Mouse (Mus musculus): ENCODE results near the gene Svbp.

The Svbp gene

DNA sequence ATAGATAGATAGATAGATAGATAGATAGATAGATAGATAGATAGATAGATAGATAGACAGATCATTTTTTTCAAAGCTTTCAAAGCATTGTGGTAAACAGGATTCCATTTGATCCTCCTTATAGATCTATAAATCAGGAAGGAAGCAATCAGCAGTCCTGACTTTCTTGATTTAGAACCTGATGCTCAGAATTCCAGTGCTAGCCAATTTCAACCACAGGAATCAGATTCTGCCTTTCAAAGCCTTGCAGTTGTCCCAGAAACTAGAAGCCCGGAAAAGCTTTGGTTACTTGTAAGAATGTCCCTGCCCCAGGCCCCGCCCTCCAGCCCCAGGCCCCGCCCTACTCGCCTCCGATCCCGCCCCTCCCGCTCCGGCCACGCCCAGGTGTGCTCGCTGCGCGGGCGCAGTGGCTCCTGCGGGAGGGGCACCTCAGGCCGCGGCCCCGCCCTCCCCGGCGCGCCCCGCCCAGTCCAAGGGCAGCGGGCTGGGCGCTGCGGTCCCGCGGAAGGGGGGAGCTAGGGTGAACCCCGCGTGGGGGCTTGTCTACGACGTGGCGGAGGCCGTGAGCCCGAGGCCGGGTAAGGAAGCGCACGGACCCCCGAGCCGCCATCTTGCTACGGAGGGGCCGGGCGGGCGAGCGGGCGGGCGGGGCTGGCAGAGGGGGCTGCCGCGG is at the start of gene Svbp:
Svbp (plus strand) TSS at position 398 of the 673 bp plus-strand sequence.
- peak; percentile 77 to 78 for DNase-seq

DNA sequence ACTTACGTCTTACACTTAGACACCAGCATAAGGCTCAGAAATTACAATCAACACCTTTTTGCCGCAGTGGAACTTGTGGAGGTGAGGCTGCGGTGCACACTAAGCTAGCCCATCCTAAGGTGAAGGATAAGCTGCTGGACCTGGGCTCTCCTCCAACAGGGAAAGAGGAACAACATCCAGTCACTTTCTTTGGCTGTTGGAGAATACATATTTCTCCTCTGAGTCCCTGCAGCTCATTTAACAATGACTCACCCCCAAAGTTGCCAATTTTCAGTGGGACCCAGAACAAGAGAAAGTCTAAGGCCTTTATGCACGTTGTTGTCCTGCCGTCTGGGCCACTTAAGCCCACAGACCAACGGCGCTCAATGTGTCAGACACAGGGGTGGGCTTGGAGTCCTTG is 48.3 kb upstream of the Svbp start:
- DNase-seq = no peak

GRCm38 (mm10) chr4:119147347-119147746 is 47.8 kb upstream of the Svbp start:
- no peak for DNase-seq

DNA sequence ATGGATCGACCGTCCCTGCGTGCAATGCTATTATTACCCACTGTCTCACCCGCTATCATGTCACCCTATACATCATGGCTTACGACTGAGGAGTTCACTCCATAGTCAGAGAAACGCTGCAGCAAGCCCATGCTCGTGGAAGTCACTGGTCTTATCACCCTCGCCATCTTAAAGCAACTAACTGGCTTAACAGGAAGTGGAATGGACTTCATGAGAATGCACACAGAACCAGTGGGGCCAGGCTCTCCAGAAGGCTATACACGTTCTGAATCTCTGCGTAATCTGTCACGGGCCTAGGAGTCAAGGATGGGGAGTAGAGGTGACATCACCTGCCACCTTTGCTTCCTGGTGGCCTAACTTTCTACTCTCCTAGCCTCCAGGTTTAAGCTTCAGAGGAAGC is 46.4 kb upstream of the Svbp start:
- DNase-seq = no peak

GRCm38 (mm10) chr4:119157186-119157585 is 37.9 kb upstream of the Svbp start:
- DNase-seq = no peak

DNA sequence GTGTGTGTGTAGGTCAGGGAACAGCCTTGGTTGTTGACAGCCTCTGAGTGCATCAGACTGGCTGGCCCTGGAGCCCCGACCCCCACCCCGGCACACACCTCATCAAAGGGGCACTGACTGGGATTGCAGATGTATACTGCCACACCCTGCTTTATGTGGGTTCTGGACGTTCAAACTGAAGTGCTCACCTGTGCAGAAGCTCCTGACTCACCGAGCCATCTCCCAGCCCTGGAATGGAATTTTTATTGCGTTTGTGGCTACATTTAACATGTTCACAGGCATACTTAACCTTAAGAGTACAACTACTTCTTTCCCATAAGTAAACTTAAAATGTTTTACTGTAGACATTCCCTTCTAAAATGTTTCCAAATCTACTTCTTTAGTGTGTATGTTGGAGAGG is 37.2 kb upstream of the Svbp start:
- DNase-seq = no peak

GRCm38 (mm10) chr4:119161358-119161757 is 33.7 kb upstream of the Svbp start:
- DNase-seq = no peak

GRCm38 (mm10) chr4:119162990-119163389 is 32.1 kb upstream of the Svbp start:
- DNase-seq = no peak

- DNase-seq = no peak
Measured at GRCm38 (mm10) chr4:119165916-119166315, 29.2 kb upstream of the Svbp start.

- no peak for DNase-seq
Measured at GRCm38 (mm10) chr4:119167068-119167467, 28.0 kb upstream of the Svbp start.

GRCm38 (mm10) chr4:119167663-119168062 is 27.4 kb upstream of the Svbp start:
- DNase-seq = peak; percentile 29 to 59

- no peak for DNase-seq
Measured at GRCm38 (mm10) chr4:119172919-119173650, 22.0 kb upstream of the Svbp start.

- peak; percentile 90 to 94 for DNase-seq
Measured at GRCm38 (mm10) chr4:119173851-119174453, 21.2 kb upstream of the Svbp start, which contains the start of gene Zfp691. Zfp691 (minus strand) TSS chr4:119174195.

GRCm38 (mm10) chr4:119177702-119178101 is 17.4 kb upstream of the Svbp start:
- no peak for DNase-seq

DNA sequence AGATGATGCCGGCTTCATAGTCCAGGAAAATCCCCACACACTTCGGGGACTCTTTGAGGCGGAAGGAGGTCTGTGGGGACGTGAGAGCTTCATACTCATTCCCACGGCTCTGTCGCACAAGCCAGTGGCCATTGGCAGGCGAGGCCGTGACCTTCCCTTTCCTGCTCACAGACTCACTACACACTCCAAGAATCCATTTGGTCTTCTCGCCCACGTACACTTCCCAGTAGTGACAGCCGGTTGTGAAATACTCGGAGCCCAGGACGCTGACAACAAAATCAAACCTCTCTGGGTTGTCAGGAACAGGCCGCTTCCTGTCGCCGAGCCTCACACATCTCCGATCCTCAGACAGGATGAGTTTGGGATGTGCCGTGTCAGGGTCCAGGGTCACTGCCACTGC is 16.8 kb upstream of the Svbp start:
- DNase-seq = no peak

- DNase-seq = no peak
Measured at GRCm38 (mm10) chr4:119180133-119180707, 14.9 kb upstream of the Svbp start.

DNA sequence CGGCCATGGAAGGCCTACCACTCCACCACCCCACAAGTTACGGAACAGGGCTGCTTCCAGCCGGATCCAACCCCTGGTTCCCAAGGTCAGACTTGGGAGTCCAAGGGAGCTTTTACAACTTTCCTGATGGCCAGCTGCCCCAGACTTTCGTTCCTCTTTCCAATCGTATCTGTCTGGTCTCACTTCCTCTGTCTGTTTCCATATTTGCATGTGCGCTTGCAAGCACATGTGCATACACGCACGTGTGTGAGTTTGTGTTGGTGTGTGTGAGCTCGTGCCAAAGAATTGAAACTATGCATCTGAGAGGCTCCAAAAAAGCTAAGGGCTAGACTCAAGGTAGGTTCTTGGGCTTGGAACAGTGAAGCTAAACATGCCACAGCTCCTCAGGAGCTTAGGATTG is 13.7 kb upstream of the Svbp start:
- no peak for DNase-seq

GRCm38 (mm10) chr4:119183525-119183924 is 11.6 kb upstream of the Svbp start:
- no peak for DNase-seq

GRCm38 (mm10) chr4:119185771-119186170 is 9.3 kb upstream of the Svbp start:
- DNase-seq = no peak

- DNase-seq = no peak
Measured at GRCm38 (mm10) chr4:119188060-119188785, 6.9 kb upstream of the Svbp start.

DNA sequence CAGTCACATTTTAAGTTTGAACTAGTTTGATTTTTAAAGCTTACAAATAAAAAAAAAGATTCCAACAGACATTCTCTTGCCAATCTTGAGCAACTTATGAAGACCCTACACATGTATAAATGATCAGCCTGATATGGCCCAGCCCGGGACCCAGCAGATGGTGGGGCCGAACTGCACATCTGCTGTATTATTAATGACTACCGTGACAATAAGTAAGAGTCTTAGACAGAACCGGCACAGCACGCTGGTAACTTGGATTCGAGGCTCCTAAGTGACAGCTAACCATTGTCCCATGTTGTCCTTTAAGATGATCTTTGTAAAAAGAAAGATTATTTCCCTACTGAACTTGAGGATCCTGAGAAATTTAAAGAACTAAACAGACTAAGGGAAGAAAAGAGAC is 5.7 kb upstream of the Svbp start:
- no peak for DNase-seq

GRCm38 (mm10) chr4:119189864-119190263 is 5.2 kb upstream of the Svbp start, which contains the start of gene Ermap:
Ermap (minus strand) TSS chr4:119190011.
- no peak for DNase-seq

DNA sequence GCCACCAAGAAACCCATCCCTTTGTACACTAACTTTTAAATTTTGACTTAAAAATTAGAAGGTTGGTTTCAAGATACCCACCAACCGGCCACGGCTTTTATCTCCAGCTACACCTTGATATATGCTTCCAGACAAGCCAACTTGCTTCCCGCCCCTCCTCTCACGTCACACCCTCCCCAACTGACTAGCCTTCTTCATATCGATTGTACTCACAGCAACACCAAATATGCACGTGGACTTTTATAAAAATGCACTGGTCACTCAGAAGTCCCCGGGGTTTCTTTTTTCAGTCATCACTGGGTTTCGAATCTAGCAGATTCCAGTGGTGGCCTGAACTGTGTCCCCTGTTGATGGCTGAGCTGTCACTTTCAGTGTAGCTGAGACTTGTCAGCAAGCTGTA is 4.5 kb upstream of the Svbp start:
- no peak for DNase-seq

All from thymus, adult 18-20 months (tissue).